Mouse (Mus musculus) right cerebral cortex, postnatal 10 days (tissue): ENCODE data around the gene Prkn.

ENCODE experiments used
- DNase-seq, 2 experiments: peaks; one replicate each; pipeline ENCODE4 v3.0.0; 2021; ENCODE audit warnings: low spot score in 2 of 2

The Prkn gene

DNA sequence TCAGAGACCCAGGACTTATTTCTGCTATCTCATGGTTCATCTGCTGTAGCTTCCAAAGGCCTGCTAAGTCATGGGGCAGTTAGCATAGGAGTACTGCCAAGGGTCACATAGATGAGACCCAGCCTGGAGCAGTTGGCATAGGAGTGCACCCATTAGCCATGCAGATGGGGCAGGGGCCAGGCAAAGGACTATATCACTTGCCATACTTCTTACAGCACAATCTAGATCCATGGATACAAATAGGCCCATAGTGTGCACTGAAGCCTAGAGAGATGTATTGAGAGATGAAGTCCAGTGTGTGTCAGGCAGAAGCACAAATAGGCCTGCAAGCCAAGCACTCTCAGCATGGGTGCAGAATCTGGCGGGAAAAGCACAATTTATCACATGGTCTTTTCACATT is 802.1 kb downstream of the Prkn start:
- DNase-seq: no peak

DNA sequence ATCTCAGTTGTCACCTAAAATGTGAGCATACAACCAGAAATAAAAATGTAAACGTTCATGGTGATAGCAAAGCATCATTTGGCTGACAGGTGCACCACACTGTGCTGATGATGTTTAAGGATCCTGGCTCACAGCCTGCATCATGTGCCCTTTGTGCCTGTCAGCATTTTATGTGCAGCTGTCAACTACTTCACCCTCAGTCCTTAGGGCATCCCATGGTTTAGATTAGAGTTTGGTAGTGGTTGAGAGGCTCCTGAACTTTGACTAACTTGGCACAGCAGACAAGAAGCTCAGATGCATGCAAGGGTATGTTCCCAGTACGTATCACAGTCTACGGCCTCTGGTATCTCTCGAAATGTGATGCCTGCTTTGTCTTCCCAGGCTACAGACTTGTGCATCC is 803.8 kb downstream of the Prkn start:
- DNase-seq: no peak

GRCm38 (mm10) chr17:11644873-11645464 is 804.8 kb downstream of the Prkn start:
- DNase-seq: no peak

GRCm38 (mm10) chr17:11656397-11656796 is 816.2 kb downstream of the Prkn start:
- DNase-seq: no peak

- DNase-seq: no peak
Measured at GRCm38 (mm10) chr17:11656878-11657277, 816.7 kb downstream of the Prkn start.

- no peak for DNase-seq
Measured at GRCm38 (mm10) chr17:11661898-11662297, 821.7 kb downstream of the Prkn start.

GRCm38 (mm10) chr17:11663437-11663836 is 823.3 kb downstream of the Prkn start:
- DNase-seq: no peak

DNA sequence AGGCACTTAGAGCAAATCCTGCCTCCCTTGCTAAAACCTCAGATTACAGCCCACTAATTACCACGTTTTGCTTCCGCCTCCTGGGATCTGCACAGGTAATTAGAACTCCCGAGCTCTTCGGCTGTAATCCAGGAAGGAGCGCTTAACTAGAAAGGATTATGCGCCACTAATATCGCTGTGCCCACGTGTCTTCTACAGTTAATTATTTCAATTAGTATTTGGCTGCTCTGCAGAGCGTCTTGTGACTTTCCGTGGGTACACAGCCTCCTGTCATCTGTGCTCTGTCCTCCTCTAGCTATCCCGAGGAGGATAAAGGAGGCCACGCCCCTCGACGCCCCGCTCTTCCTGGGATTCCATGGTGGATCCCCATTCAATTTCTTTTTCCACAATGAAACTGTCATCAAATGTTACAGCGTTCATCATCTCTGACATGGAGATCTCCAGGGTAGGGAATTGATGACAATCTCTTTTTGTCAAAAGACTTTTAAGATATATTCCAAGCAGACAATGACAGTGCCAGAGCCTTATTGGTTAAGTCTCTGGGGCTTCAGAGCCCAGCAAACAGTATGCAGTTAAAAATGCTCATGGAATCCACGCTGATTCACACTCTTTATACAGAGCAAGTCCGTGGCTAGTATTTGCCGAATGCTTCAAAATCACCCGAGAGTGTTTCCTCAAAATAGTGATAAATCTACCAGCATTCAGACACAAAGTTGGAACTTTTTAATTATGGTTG is 824.6 kb downstream of the Prkn start:
- DNase-seq: peak in 1 of 2 experiments; percentile 29

DNA sequence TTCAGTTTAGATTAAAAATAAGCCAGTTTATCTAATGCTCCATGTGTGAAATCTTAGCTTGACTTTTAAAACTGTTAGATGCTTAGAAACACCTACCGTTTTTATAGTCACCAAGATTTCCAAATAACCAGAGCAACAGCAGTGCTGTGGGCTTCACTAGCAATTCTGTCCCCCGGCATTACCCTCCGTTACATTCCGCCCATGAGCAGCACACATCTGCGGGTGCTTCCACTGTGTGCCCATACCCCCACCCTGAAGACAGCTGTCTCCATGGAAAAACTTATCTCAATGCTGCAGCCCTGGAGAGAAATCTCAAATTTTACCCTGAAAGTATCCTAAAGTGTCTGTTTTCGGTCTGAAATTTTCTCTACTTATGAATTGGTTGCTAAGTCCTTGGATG is 839.5 kb downstream of the Prkn start:
- peak; percentile 38 to 52 for DNase-seq

GRCm38 (mm10) chr17:11680456-11680855 is 840.3 kb downstream of the Prkn start:
- DNase-seq: no peak

- peak; percentile 42 for DNase-seq
Measured at GRCm38 (mm10) chr17:11681825-11682372, 841.7 kb downstream of the Prkn start.

DNA sequence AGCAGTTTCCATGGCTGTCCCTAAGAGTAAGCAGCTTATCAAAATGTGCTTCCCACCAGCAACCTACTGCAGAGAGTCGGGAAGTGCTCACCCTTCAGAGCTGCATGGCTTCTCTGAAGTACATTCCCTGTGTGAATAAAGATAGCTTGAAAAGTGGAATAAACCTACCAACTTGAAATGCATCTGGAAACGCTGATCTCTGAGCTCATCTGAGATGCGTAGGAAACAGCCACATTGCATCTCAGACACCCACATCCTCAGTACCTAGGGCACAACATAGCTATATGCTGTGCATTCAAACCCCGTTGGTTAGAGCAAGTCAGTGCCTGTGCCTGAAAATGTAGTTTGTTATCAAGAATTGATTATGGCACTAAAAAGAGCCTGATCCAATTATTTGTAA is 864.8 kb downstream of the Prkn start:
- DNase-seq: peak in 1 of 2 experiments; percentile 6

GRCm38 (mm10) chr17:11705761-11706160 is 865.6 kb downstream of the Prkn start:
- peak; percentile 34 to 42 for DNase-seq

DNA sequence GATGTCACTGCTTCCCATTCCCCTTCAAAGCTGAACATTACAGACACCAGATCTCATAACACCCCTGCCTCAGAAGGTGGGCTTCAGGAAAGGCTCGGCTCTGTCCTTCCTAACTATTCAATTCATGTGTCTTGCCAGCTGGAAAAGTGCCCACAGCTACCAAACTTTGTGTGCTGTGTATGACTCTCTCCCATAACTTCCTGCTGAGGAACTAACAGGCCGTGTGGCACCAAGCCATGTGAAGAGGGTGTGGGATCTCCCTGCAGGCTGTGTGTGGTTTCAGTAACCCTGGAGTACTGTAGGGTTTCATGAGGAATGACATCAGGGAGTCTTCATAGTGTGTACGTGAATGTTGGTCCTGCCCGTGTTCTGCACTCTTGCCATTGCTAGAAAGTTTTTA is 871.9 kb downstream of the Prkn start:
- no peak for DNase-seq

DNA sequence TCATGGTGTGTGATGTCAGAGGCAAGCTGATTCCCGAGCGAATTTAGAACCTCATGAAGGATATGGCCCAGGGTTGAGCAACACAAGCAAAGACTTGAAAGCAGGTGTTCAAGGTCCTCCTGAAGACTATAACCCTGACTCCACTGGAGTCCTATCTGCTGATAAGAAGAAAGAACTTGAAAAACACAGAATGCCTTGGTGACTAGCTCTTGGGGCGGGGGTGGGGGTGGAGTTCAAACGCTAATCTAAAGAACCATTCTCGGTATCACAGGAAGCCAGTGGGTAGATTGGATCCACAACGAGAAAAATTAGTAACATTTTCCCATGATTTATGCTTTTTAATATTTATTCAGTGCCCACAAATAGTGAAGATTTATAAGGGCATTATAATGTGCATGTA is 879.6 kb downstream of the Prkn start:
- DNase-seq: no peak

- DNase-seq: no peak
Measured at GRCm38 (mm10) chr17:11721906-11722305, 881.7 kb downstream of the Prkn start.

DNA sequence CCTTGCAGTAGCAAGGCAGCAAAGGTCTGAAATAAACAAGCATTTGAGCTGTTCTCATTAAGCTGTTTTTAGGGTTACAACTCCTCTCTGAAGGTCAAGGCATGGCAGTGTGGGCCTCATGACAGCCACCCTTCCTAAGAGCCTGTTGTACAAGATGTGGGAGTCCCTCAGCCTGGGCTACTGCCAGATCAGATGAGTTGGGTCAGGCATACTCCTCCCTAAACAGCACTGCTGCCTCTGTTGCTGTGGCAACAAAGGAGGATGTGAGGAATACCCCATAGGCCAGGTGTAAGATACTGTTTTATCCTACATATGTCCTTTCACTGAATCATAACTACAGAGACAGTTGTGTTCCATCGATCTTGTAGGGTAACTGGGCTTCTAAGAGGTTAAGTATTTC is 882.3 kb downstream of the Prkn start:
- DNase-seq: peak; percentile 41 to 55

- no peak for DNase-seq
Measured at GRCm38 (mm10) chr17:11724135-11724534, 884.0 kb downstream of the Prkn start.

GRCm38 (mm10) chr17:11727101-11727500 is 886.9 kb downstream of the Prkn start:
- no peak for DNase-seq

DNA sequence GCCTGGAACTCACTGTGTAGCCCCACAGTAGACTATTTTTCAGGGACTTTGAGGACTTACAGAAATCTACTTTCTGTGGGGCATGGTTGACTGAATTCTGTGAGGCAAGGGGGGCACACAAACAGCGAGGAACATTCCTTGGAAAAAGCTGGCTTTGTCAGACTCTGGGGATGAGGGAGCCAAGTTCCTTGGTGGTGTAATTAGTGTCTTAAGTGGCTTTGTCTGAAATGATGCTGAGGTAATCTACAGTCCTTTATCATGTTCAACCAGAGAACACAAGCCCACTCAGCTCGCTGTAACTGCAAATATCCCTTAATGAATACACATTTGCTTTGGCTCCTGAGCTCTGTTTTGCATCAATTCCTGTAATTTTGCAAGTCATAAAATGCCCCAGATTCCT is 888.1 kb downstream of the Prkn start:
- DNase-seq: no peak

- no peak for DNase-seq
Measured at GRCm38 (mm10) chr17:11730656-11731594, 890.7 kb downstream of the Prkn start.
